Mouse (Mus musculus): ENCODE measurements around the gene Nono. TPM values are rescaled to one million over a fixed set of nuclear protein-coding genes. Genes with fewer than 3 reads are reported as not detected.

Gene Nono
- total and polyA plus RNA-seq, 3 experiments: 287 to 442 TPM; not detected in 1

GRCm38 (mm10) chrX:101420700-101421095 lies 8.4 kb upstream of the Nono start, which contains the start of gene Zmym3:
Gene Zmym3, minus strand, starts transcription at chrX:101420849.
- Histone ChIP-seq H3K27ac (ENCODE audit: control insufficient read depth, low read depth, low read length) (peak within 1 kb of the TSS; percentile 45), H3K9me3 (replicated peaks; ENCODE audit: insufficient read depth, low read length) (no peaks in the 10 kb centered on the region), H3K9ac (ENCODE audit: control insufficient read depth, low read depth, low read length, poor library complexity, severe bottlenecking) (peak within 1 kb of the TSS; percentile 77), H3K4me3 (ENCODE audit: control insufficient read depth in 1 of 2, insufficient read depth in 1 of 2, low read depth in 2 of 2, low read length in 2 of 2) (peak within 1 kb of the TSS; percentile 54 to 84), H3K79me2 (ENCODE audit: control insufficient read depth, insufficient read depth, low read length, poor library complexity) (peaks cover 7% of the 10 kb centered on the region), H3K36me3 (ENCODE audit: control insufficient read depth in 1 of 2, insufficient read depth in 2 of 2, low read length in 2 of 2) (peaks cover 0 to 2% of the 10 kb centered on the region in 2 experiments; a peak in 1 of 4 replicates), H3K27me3 (ENCODE audit: control insufficient read depth in 1 of 2, insufficient read depth in 2 of 2, low read length in 2 of 2) (no peaks in the 10 kb centered on the region), H3K4me1 (ENCODE audit: control insufficient read depth in 1 of 2, insufficient read depth in 2 of 2, low read length in 2 of 2) (peaks cover 3 to 5% of the 10 kb centered on the region in 2 experiments; a peak in 2 of 4 replicates)
- TF ChIP-seq TAL1 (IDR thresholded peaks at IDR 0.05; ENCODE audit: low read length) (no peak), KAT2A (conservative IDR thresholded peaks at IDR 0.05; ENCODE audit: low read depth, low read length) (no peak), SIN3A (IDR thresholded peaks at IDR 0.05; ENCODE audit: low read length) (0 out of 2 replicates have a peak, but pooled peaks have one; percentile 3), ELF1 (IDR thresholded peaks at IDR 0.05; ENCODE audit: low read depth, low read length) (no peak), E2F4 (IDR thresholded peaks at IDR 0.05; ENCODE audit: borderline replicate concordance, low read depth, low read length) (no peak), MYC (IDR thresholded peaks at IDR 0.05; ENCODE audit: low read depth, low read length) (no peak)
- peak; percentile 55 for DNase-seq (ENCODE audit: low read depth, low spot score)

- Histone ChIP-seq H3K4me1 (ENCODE audit: control insufficient read depth in 1 of 2, insufficient read depth in 2 of 2, low read length in 2 of 2) (peaks cover 3 to 7% of the 10 kb centered on the region in 2 experiments; a peak in 3 of 4 replicates), H3K36me3 (ENCODE audit: control insufficient read depth in 1 of 2, insufficient read depth in 2 of 2, low read length in 2 of 2) (peaks cover 0 to 2% of the 10 kb centered on the region in 2 experiments; a peak in 2 of 4 replicates), H3K4me3 (ENCODE audit: control insufficient read depth in 1 of 2, insufficient read depth in 1 of 2, low read depth in 2 of 2, low read length in 2 of 2) (no peak overlapping the region), H3K9me3 (replicated peaks; ENCODE audit: insufficient read depth, low read length) (no peaks in the 10 kb centered on the region), H3K27me3 (ENCODE audit: control insufficient read depth in 1 of 2, insufficient read depth in 2 of 2, low read length in 2 of 2) (no peaks in the 10 kb centered on the region), H3K9ac (ENCODE audit: control insufficient read depth, low read depth, low read length, poor library complexity, severe bottlenecking) (no peak overlapping the region), H3K27ac (ENCODE audit: control insufficient read depth, low read depth, low read length) (no peak overlapping the region), H3K79me2 (ENCODE audit: control insufficient read depth, insufficient read depth, low read length, poor library complexity) (peaks cover 5% of the 10 kb centered on the region)
- peak; percentile 21 for DNase-seq (ENCODE audit: low read depth, low spot score)
- TF ChIP-seq POLR2AphosphoS5 (IDR thresholded peaks at IDR 0.05; ENCODE audit: borderline replicate concordance, low read depth, low read length): no peak
- TF ChIP-seq JUND (IDR thresholded peaks at IDR 0.05; ENCODE audit: low read depth, low read length): no peak
- peak; percentile 76; the same call in 1 of the 2 replicates for TF ChIP-seq RCOR1 (IDR thresholded peaks at IDR 0.05; ENCODE audit: low read depth, low read length)
- no peak for TF ChIP-seq POLR2A (IDR thresholded peaks at IDR 0.05; ENCODE audit: control insufficient read depth in 1 of 2, insufficient read depth in 1 of 2, low read depth in 1 of 2, low read length in 2 of 2, poor library complexity in 1 of 2)
- TF ChIP-seq ZKSCAN1 (IDR thresholded peaks at IDR 0.05; ENCODE audit: low read depth, low read length): no peak
Measured at GRCm38 (mm10) chrX:101423462-101423861, 5.7 kb upstream of the Nono start.

- peak overlapping the region in 1 of 2 experiments; percentile 55; a peak in 2 of 4 replicates for H3K4me3 ChIP-seq (ENCODE audit: control insufficient read depth in 1 of 2, insufficient read depth in 1 of 2, low read depth in 2 of 2, low read length in 2 of 2)
- peaks cover 0 to 10% of the 10 kb centered on the region in 2 experiments; a peak in 1 of 4 replicates for H3K4me1 ChIP-seq (ENCODE audit: control insufficient read depth in 1 of 2, insufficient read depth in 2 of 2, low read length in 2 of 2)
- no peaks in the 10 kb centered on the region for H3K9me3 ChIP-seq (replicated peaks; ENCODE audit: insufficient read depth, low read length)
- H3K27me3 ChIP-seq (ENCODE audit: control insufficient read depth in 1 of 2, insufficient read depth in 2 of 2, low read length in 2 of 2): no peaks in the 10 kb centered on the region
- DNase-seq (ENCODE audit: low read depth, low spot score): peak; percentile 80
- H3K27ac ChIP-seq (ENCODE audit: control insufficient read depth, low read depth, low read length): peak overlapping the region; percentile 45; the same call in 1 of the 2 replicates
- H3K9ac ChIP-seq (ENCODE audit: control insufficient read depth, low read depth, low read length, poor library complexity, severe bottlenecking): peak overlapping the region; percentile 50
- peaks cover 3 to 23% of the 10 kb centered on the region in 2 experiments for H3K36me3 ChIP-seq (ENCODE audit: control insufficient read depth in 1 of 2, insufficient read depth in 2 of 2, low read length in 2 of 2)
- peaks cover 27% of the 10 kb centered on the region for H3K79me2 ChIP-seq (ENCODE audit: control insufficient read depth, insufficient read depth, low read length, poor library complexity)
- TF ChIP-seq KAT2A (conservative IDR thresholded peaks at IDR 0.05; ENCODE audit: low read depth, low read length) (no peak), MEF2A (IDR thresholded peaks at IDR 0.05; ENCODE audit: extremely low read depth, insufficient replicate concordance, low read depth, low read length, poor library complexity, severe bottlenecking) (no peak), NRF1 (IDR thresholded peaks at IDR 0.05; ENCODE audit: insufficient read depth, low read depth, low read length, poor library complexity, severe bottlenecking) (no peak), RAD21 (IDR thresholded peaks at IDR 0.05; ENCODE audit: low read depth, low read length) (peak; percentile 29), SMC3 (IDR thresholded peaks at IDR 0.05; ENCODE audit: low read depth, low read length) (peak; percentile 25; the same call in 1 of the 2 replicates), MAX (IDR thresholded peaks at IDR 0.05; ENCODE audit: low read length) (no peak), CHD1 (IDR thresholded peaks at IDR 0.05; ENCODE audit: low read depth, low read length) (no peak), SIN3A (IDR thresholded peaks at IDR 0.05; ENCODE audit: low read length) (no peak), POLR2AphosphoS5 (IDR thresholded peaks at IDR 0.05; ENCODE audit: borderline replicate concordance, low read depth, low read length) (no peak), UBTF (IDR thresholded peaks at IDR 0.05; ENCODE audit: borderline replicate concordance, insufficient read depth, low read depth, low read length) (no peak), E2F4 (IDR thresholded peaks at IDR 0.05; ENCODE audit: borderline replicate concordance, low read depth, low read length) (no peak), MAFK (IDR thresholded peaks at IDR 0.05; ENCODE audit: borderline replicate concordance, low read depth, low read length) (no peak), GATA1 (IDR thresholded peaks at IDR 0.05; ENCODE audit: low read depth, low read length) (no peak), TBP (IDR thresholded peaks at IDR 0.05; ENCODE audit: low read depth, low read length) (no peak), POLR2A (IDR thresholded peaks at IDR 0.05; ENCODE audit: control insufficient read depth in 1 of 2, insufficient read depth in 1 of 2, low read depth in 1 of 2, low read length in 2 of 2, poor library complexity in 1 of 2) (no peak), TAL1 (IDR thresholded peaks at IDR 0.05; ENCODE audit: low read length) (no peak), MXI1 (IDR thresholded peaks at IDR 0.05; ENCODE audit: low read depth, low read length) (no peak), ZC3H11A (IDR thresholded peaks at IDR 0.05; ENCODE audit: low read depth, low read length) (no peak), MAZ (IDR thresholded peaks at IDR 0.05; ENCODE audit: low read depth, low read length) (no peak)
Measured at GRCm38 (mm10) chrX:101427774-101428173, 1.3 kb upstream of the Nono start.

Data from MEL (cell line).